Mouse (Mus musculus) heart, postnatal 36 days (tissue): ENCODE measurements at regions not wholly inside any gene's neighbourhood (a gene's known extent, or its start where the extent isn't known, plus 50 kb on each side); places are given as distances from the start of the nearest gene placed in this dataset.

Experiments used
- DNase-seq, 2 experiments: peaks; one replicate each; pipeline ENCODE4 v3.0.0; 2021 to 2022
- intact Hi-C: fragments of 180-260 bp; cut with DNase I; formaldehyde crosslinking; loops from one replicate; pipeline ENCODE4 v1.15.1; 2025

GRCm38 (mm10) chr5:47496218-47496617 lies 486.7 kb upstream of the Slit2 start:
- no peak for DNase-seq
- intact Hi-C loops: no loop called here

GRCm38 (mm10) chr5:47502764-47503416 lies 480.0 kb upstream of the Slit2 start:
- DNase-seq: no peak
- intact Hi-C loops: no loop called here

- intact Hi-C loops: no loop called here
- no peak for DNase-seq
Observed at GRCm38 (mm10) chr5:47508689-47509301, 474.1 kb upstream of the Slit2 start.

- intact Hi-C loops: no loop called here
- DNase-seq: no peak
Observed at GRCm38 (mm10) chr5:47522161-47522942, 460.6 kb upstream of the Slit2 start.

- no peak for DNase-seq
- intact Hi-C loops: no loop called here
Observed at GRCm38 (mm10) chr5:47528671-47529070, 454.3 kb upstream of the Slit2 start.

GRCm38 (mm10) chr5:47537532-47537931 lies 445.4 kb upstream of the Slit2 start:
- intact Hi-C loops: no loop called here

GRCm38 (mm10) chr5:47542248-47542647 lies 440.7 kb upstream of the Slit2 start:
- no peak for DNase-seq
- intact Hi-C loops: no loop called here

More at GRCm38 (mm10) chr5:47537532-47537931, 445.4 kb upstream of the Slit2 start:
- no peak for DNase-seq

GRCm38 (mm10) chr5:47556717-47557116 lies 426.2 kb upstream of the Slit2 start:
- DNase-seq: no peak
- intact Hi-C loops: no loop called here

- intact Hi-C loops: no loop called here
- no peak for DNase-seq
Observed at GRCm38 (mm10) chr5:47557152-47557800, 425.7 kb upstream of the Slit2 start.
